Mouse (Mus musculus) ES-E14 (cell line): ENCODE data around the gene Rps29. TPM values are rescaled to one million over a fixed set of nuclear protein-coding genes. Genes with fewer than 3 reads are reported as not detected.
"Not testable (repeated sequence)": the region's sequence is repeated elsewhere in the genome, so short reads cannot be mapped to it uniquely, and the experiment has no call there.

Experiments
- DNase-seq: peaks from one replicate; pipeline ENCODE4 v3.0.0-alpha.2; 2013; ENCODE audit warnings: low read depth, low spot score
- H3K27ac ChIP-seq: 2 replicates; pipeline ENCODE4 v1.5.1; 2012; ENCODE audit warnings: low read depth, mild to moderate bottlenecking, low read length, moderate library complexity, mixed read lengths; ENCODE audit not compliant: poor library complexity, insufficient read depth, severe bottlenecking
- H3K36me3 ChIP-seq: 2 replicates; pipeline ENCODE4 v1.6.1; 2012; ENCODE audit warnings: mild to moderate bottlenecking, low read length, moderate library complexity, mixed read lengths; ENCODE audit not compliant: control insufficient read depth, poor library complexity, insufficient read depth, severe bottlenecking
- H3K4me1 ChIP-seq, 2 experiments: fragments of 150-350 bp in 1 of 2; sonication (generic) in 1 of 2; 2 replicates each; pipeline ENCODE4 v1.6.1; 2012; ENCODE audit warnings: low read length in 2 of 2, mild to moderate bottlenecking in 1 of 2, mixed read lengths in 1 of 2; ENCODE audit not compliant: control insufficient read depth in 2 of 2, insufficient read depth in 2 of 2, poor library complexity in 1 of 2
- H3K4me3 ChIP-seq, 2 experiments: fragments of 150-350 bp in 1 of 2; sonication (generic) in 1 of 2; 2 replicates each; pipeline ENCODE4 v1.5.1; 2012; ENCODE audit warnings: low read length in 2 of 2, low read depth in 1 of 2, mild to moderate bottlenecking in 1 of 2, mixed read lengths in 1 of 2; ENCODE audit not compliant: insufficient read depth in 1 of 2, poor library complexity in 1 of 2, severe bottlenecking in 1 of 2
- H3K9ac ChIP-seq: 2 replicates; pipeline ENCODE4 v1.6.1; 2012; ENCODE audit warnings: low read depth, mild to moderate bottlenecking, low read length, mixed read lengths; ENCODE audit not compliant: poor library complexity, insufficient read depth, severe bottlenecking
- H3K9me3 ChIP-seq: fragments of 150-350 bp; sonication (generic); 2 replicates; pipeline ENCODE4 v1.6.1; 2012; ENCODE audit warnings: low read depth, mild to moderate bottlenecking, low read length; ENCODE audit not compliant: control insufficient read depth, insufficient read depth
- CHD2 ChIP-seq: IDR thresholded peaks from 2 replicates; pipeline ENCODE4 v1.6.1; 2014; ENCODE audit warnings: mild to moderate bottlenecking, low read depth, low read length, inconsistent platforms
- HCFC1 ChIP-seq: IDR thresholded peaks from 2 replicates; pipeline ENCODE4 v1.6.1; 2012; ENCODE audit warnings: low read length, inconsistent platforms, borderline replicate concordance; ENCODE audit not compliant: insufficient read depth
- MAFK ChIP-seq: IDR thresholded peaks from 2 replicates; pipeline ENCODE4 v1.6.1; 2014; ENCODE audit warnings: mild to moderate bottlenecking, low read depth, low read length, inconsistent platforms; ENCODE audit not compliant: insufficient read depth
- ZC3H11A ChIP-seq: IDR thresholded peaks from 2 replicates; pipeline ENCODE4 v1.6.1; 2012; ENCODE audit warnings: low read depth, mild to moderate bottlenecking, inconsistent platforms, low read length, borderline replicate concordance
- ZNF384 ChIP-seq: IDR thresholded peaks from 2 replicates; pipeline ENCODE4 v1.6.1; 2012; ENCODE audit warnings: low read depth, low read length, inconsistent platforms
- in situ Hi-C, 2 experiments: fragments of 600-800 bp; cut with MboI; formaldehyde crosslinking; loops; one replicate each; pipeline ENCODE4 v1.15.1; 2025; ENCODE audit warnings: low sequenced_read_pairs in 2 of 2, inconsistent platforms in 1 of 2; ENCODE audit not compliant: unreplicated experiment in 2 of 2
- total RNA-seq: library from RNA; depleted of rRNA; stranded (reverse); fragments of 300-350 nt; gene quantifications from 2 replicates; pipeline ENCODE4 v1.2.3, GENCODE M21; 2012

Rps29 gene
- total RNA-seq, 1 experiment: 5,422 TPM

GRCm38 (mm10) chr12:69175975-69176374 is 17.0 kb upstream of the Rps29 start:
- no peaks in the 10 kb centered on the region for H3K9me3 ChIP-seq
- H3K4me1 ChIP-seq: peaks cover 0 to 2% of the 10 kb centered on the region in 2 experiments; a peak in 1 of 4 replicates
- in situ Hi-C loops: no loop called here
- DNase-seq: no peak
- no peak for TF ChIP-seq MAFK
- TF ChIP-seq HCFC1: no peak
- no peak for TF ChIP-seq CHD2
- no peak for TF ChIP-seq ZNF384
- TF ChIP-seq ZC3H11A: no peak
- no peak overlapping the region for H3K9ac ChIP-seq
- H3K36me3 ChIP-seq: peaks cover 3% of the 10 kb centered on the region
- H3K4me3 ChIP-seq: no peak overlapping the region
- H3K27ac ChIP-seq: no peak overlapping the region

- TF ChIP-seq ZNF384: no peak
- no peak for TF ChIP-seq HCFC1
- TF ChIP-seq CHD2: no peak
- TF ChIP-seq ZC3H11A: no peak
- no peak for TF ChIP-seq MAFK
- no peaks in the 10 kb centered on the region for H3K9me3 ChIP-seq
- in situ Hi-C loops: no loop called here
These were observed 12.3 kb upstream of the Rps29 start for GRCm38 (mm10) chr12:69171307-69171706.

GRCm38 (mm10) chr12:69168461-69169106 is 9.6 kb upstream of the Rps29 start, which contains the start of gene Lrr1:
Lrr1 (plus strand) TSS chr12:69168814.
- Histone ChIP-seq H3K9me3 (no peaks in the 10 kb centered on the region), H3K27ac (peak within 1 kb of the TSS; percentile 50; the same call in 1 of the 2 replicates), H3K4me1 (peaks cover 0 to 3% of the 10 kb centered on the region in 2 experiments), H3K9ac (peak within 1 kb of the TSS; percentile 87), H3K36me3 (no peaks in the 10 kb centered on the region; the same call in 1 of the 2 replicates), H3K4me3 (peak within 1 kb of the TSS; percentile 61 to 97)
- no peak for DNase-seq
- TF ChIP-seq CHD2 (no peak), HCFC1 (no peak), ZNF384 (no peak), ZC3H11A (no peak), MAFK (no peak)
- in situ Hi-C loops: no loop called here

More at GRCm38 (mm10) chr12:69171307-69171706, 12.3 kb upstream of the Rps29 start:
- no peak overlapping the region for H3K4me3 ChIP-seq
- no peak for DNase-seq
- peaks cover 0 to under 1% of the 10 kb centered on the region in 2 experiments for H3K4me1 ChIP-seq
- H3K9ac ChIP-seq: no peak overlapping the region
- H3K27ac ChIP-seq: no peak overlapping the region
- H3K36me3 ChIP-seq: peaks cover 3% of the 10 kb centered on the region

- peak overlapping the region; percentile 57 for H3K9ac ChIP-seq
- no peak for DNase-seq
- H3K9me3 ChIP-seq: no peaks in the 10 kb centered on the region
- TF ChIP-seq MAFK (no peak), ZNF384 (no peak), HCFC1 (no peak), CHD2 (no peak), ZC3H11A (no peak)
- in situ Hi-C loops: no loop called here
- H3K4me3 ChIP-seq: peak overlapping the region; percentile 61 to 97
- H3K27ac ChIP-seq: no peak overlapping the region
- peaks cover 0 to 4% of the 10 kb centered on the region in 2 experiments for H3K4me1 ChIP-seq
- H3K36me3 ChIP-seq: no peaks in the 10 kb centered on the region; the same call in 1 of the 2 replicates
These were observed 8.9 kb upstream of the Rps29 start for GRCm38 (mm10) chr12:69167656-69168460.

- DNase-seq, H3K36me3 ChIP-seq, H3K27ac ChIP-seq, in situ Hi-C loops, H3K9ac ChIP-seq, H3K4me3 ChIP-seq, H3K4me1 ChIP-seq, H3K9me3 ChIP-seq: not testable (repeated sequence)
These were observed 8.0 kb upstream of the Rps29 start for GRCm38 (mm10) chr12:69166861-69167581.
